Mouse (Mus musculus) lung, postnatal 0 days (tissue): ENCODE measurements around the gene Kat6b.

Experiments used
- CTCF ChIP-seq: IDR thresholded peaks from 2 replicates; pipeline ENCODE4 v1.5.1; 2016; ENCODE audit warnings: antibody characterized with exemption, mild to moderate bottlenecking
- EP300 ChIP-seq: IDR thresholded peaks from 2 replicates; pipeline ENCODE4 v1.6.1; 2016; ENCODE audit warnings: antibody characterized with exemption, mild to moderate bottlenecking, control low read depth

GRCm38 (mm10) chr14:21455654-21456350 lies 25.4 kb upstream of the Kat6b start:
- no peak for TF ChIP-seq CTCF
- TF ChIP-seq EP300, result no peak
